Mouse (Mus musculus) MEL (cell line): ENCODE data around the gene 1700069L16Rik. TPM values are rescaled to one million over a fixed set of nuclear protein-coding genes. Genes with fewer than 3 reads are reported as not detected.

Source experiments
- DNase-seq: peaks from one replicate; pipeline ENCODE4 v3.0.0; 2011; ENCODE audit warnings: low read depth, low spot score
- H3K27ac ChIP-seq: 2 replicates; pipeline ENCODE4 v1.5.1; 2012; ENCODE audit warnings: low read depth, mild to moderate bottlenecking, control low read depth, low read length, moderate library complexity; ENCODE audit not compliant: control insufficient read depth
- H3K27me3 ChIP-seq, 2 experiments: fragments of 150-350 bp in 1 of 2; sonication (generic) in 1 of 2; 2 replicates each; pipeline ENCODE4 v1.6.1; 2012; ENCODE audit warnings: low read length in 2 of 2, mild to moderate bottlenecking in 2 of 2, improper control_type of control experiment in 1 of 2, moderate library complexity in 1 of 2; ENCODE audit not compliant: insufficient read depth in 2 of 2, control insufficient read depth in 1 of 2
- H3K36me3 ChIP-seq, 2 experiments: 2 replicates each; pipeline ENCODE4 v1.6.1; 2012 to 2014; ENCODE audit warnings: low read length in 2 of 2, improper control_type of control experiment in 1 of 2, inconsistent platforms in 1 of 2, mild to moderate bottlenecking in 1 of 2; ENCODE audit not compliant: insufficient read depth in 2 of 2, control insufficient read depth in 1 of 2
- H3K4me1 ChIP-seq, 2 experiments: fragments of 150-350 bp in 1 of 2; sonication (generic) in 1 of 2; 2 replicates each; pipeline ENCODE4 v1.6.1; 2012; ENCODE audit warnings: low read length in 2 of 2, improper control_type of control experiment in 1 of 2, mild to moderate bottlenecking in 1 of 2; ENCODE audit not compliant: insufficient read depth in 2 of 2, control insufficient read depth in 1 of 2
- H3K4me3 ChIP-seq, 2 experiments: fragments of 150-350 bp in 1 of 2; sonication (generic) in 1 of 2; 2 replicates each; pipeline ENCODE4 v1.5.1; 2012; ENCODE audit warnings: low read depth in 2 of 2, low read length in 2 of 2, mild to moderate bottlenecking in 2 of 2, moderate library complexity in 2 of 2, control low read depth in 1 of 2, improper control_type of control experiment in 1 of 2; ENCODE audit not compliant: control insufficient read depth in 1 of 2, insufficient read depth in 1 of 2
- H3K79me2 ChIP-seq: 2 replicates; pipeline ENCODE4 v1.6.1; 2012; ENCODE audit warnings: mild to moderate bottlenecking, low read length, moderate library complexity; ENCODE audit not compliant: control insufficient read depth, poor library complexity, insufficient read depth
- H3K9ac ChIP-seq: 2 replicates; pipeline ENCODE4 v1.6.1; 2012; ENCODE audit warnings: low read depth, mild to moderate bottlenecking, control low read depth, low read length, moderate library complexity; ENCODE audit not compliant: control insufficient read depth, poor library complexity, severe bottlenecking
- H3K9me3 ChIP-seq: fragments of 150-350 bp; sonication (generic); replicated peaks from 2 replicates; pipeline ENCODE4 v1.6.1; 2012; ENCODE audit warnings: mild to moderate bottlenecking, low read length, improper control_type of control experiment, moderate library complexity; ENCODE audit not compliant: insufficient read depth
- BHLHE40 ChIP-seq: IDR thresholded peaks from 2 replicates; pipeline ENCODE4 v1.6.1; 2012; ENCODE audit warnings: low read depth, mild to moderate bottlenecking, inconsistent platforms, low read length, improper control_type of control experiment, borderline replicate concordance
- CHD1 ChIP-seq: IDR thresholded peaks from 2 replicates; pipeline ENCODE4 v1.6.1; 2012; ENCODE audit warnings: low read depth, mild to moderate bottlenecking, inconsistent platforms, low read length, improper control_type of control experiment
- CHD2 ChIP-seq: IDR thresholded peaks from 2 replicates; pipeline ENCODE4 v1.6.1; 2011; ENCODE audit warnings: low read length, improper control_type of control experiment
- CTCF ChIP-seq, 3 experiments: IDR thresholded peaks in 2 of 3; conservative IDR thresholded peaks in 1 of 3; 2 replicates each; pipeline ENCODE4 v1.5.1; 2011 to 2012; ENCODE audit warnings: low read length in 3 of 3, low read depth in 2 of 3, mild to moderate bottlenecking in 2 of 3, improper control_type of control experiment in 1 of 3, inconsistent platforms in 1 of 3, mixed read lengths in 1 of 3, moderate library complexity in 1 of 3; ENCODE audit not compliant: control insufficient read depth in 1 of 3, insufficient read depth in 1 of 3, poor library complexity in 1 of 3, severe bottlenecking in 1 of 3
- ELF1 ChIP-seq: IDR thresholded peaks from 2 replicates; pipeline ENCODE4 v1.6.1; 2014; ENCODE audit warnings: low read depth, mild to moderate bottlenecking, inconsistent platforms, low read length, improper control_type of control experiment, moderate library complexity
- EP300 ChIP-seq, 2 experiments: IDR thresholded peaks; 2 replicates each; pipeline ENCODE4 v1.6.1; 2011; ENCODE audit warnings: improper control_type of control experiment in 2 of 2, low read length in 2 of 2, low read depth in 1 of 2, mild to moderate bottlenecking in 1 of 2
- ETS1 ChIP-seq: IDR thresholded peaks from 2 replicates; pipeline ENCODE4 v1.6.1; 2012; ENCODE audit warnings: low read depth, mild to moderate bottlenecking, inconsistent platforms, low read length, improper control_type of control experiment, moderate library complexity
- GABPA ChIP-seq: IDR thresholded peaks from 2 replicates; pipeline ENCODE4 v1.6.1; 2012; ENCODE audit warnings: low read depth, mild to moderate bottlenecking, inconsistent platforms, low read length, improper control_type of control experiment, moderate library complexity
- GATA1 ChIP-seq: IDR thresholded peaks from 2 replicates; pipeline ENCODE4 v1.6.1; 2011; ENCODE audit warnings: low read depth, low read length, improper control_type of control experiment
- HCFC1 ChIP-seq: IDR thresholded peaks from 2 replicates; pipeline ENCODE4 v1.6.1; 2012; ENCODE audit warnings: low read depth, mild to moderate bottlenecking, inconsistent platforms, low read length, improper control_type of control experiment, moderate library complexity
- JUND ChIP-seq: IDR thresholded peaks from 2 replicates; pipeline ENCODE4 v1.6.1; 2011; ENCODE audit warnings: low read depth, mild to moderate bottlenecking, improper control_type of control experiment, low read length
- KAT2A ChIP-seq: conservative IDR thresholded peaks from 2 replicates; pipeline ENCODE4 v1.6.1; 2012; ENCODE audit warnings: low read depth, low read length, improper control_type of control experiment, inconsistent platforms
- MAX ChIP-seq: IDR thresholded peaks from 2 replicates; pipeline ENCODE4 v1.6.1; 2011; ENCODE audit warnings: low read length, improper control_type of control experiment
- MAZ ChIP-seq: IDR thresholded peaks from 2 replicates; pipeline ENCODE4 v1.6.1; 2012; ENCODE audit warnings: low read depth, mild to moderate bottlenecking, inconsistent platforms, low read length, improper control_type of control experiment
- MEF2A ChIP-seq: IDR thresholded peaks from 2 replicates; pipeline ENCODE4 v1.6.1; 2014; ENCODE audit warnings: low read depth, mild to moderate bottlenecking, inconsistent platforms, low read length, improper control_type of control experiment; ENCODE audit not compliant: poor library complexity, insufficient replicate concordance, severe bottlenecking; ENCODE audit errors: extremely low read depth
- MXI1 ChIP-seq: IDR thresholded peaks from 2 replicates; pipeline ENCODE4 v1.6.1; 2011; ENCODE audit warnings: mild to moderate bottlenecking, low read depth, low read length, improper control_type of control experiment
- MYB ChIP-seq: IDR thresholded peaks from 2 replicates; pipeline ENCODE4 v1.6.1; 2011; ENCODE audit warnings: mild to moderate bottlenecking, low read depth, low read length, improper control_type of control experiment
- MYC ChIP-seq: IDR thresholded peaks from 2 replicates; pipeline ENCODE4 v1.6.1; 2011; ENCODE audit warnings: low read depth, mild to moderate bottlenecking, low read length, improper control_type of control experiment, moderate library complexity
- NELFE ChIP-seq: IDR thresholded peaks from 2 replicates; pipeline ENCODE4 v1.6.1; 2011; ENCODE audit warnings: low read depth, low read length, improper control_type of control experiment
- POLR2AphosphoS2 ChIP-seq: IDR thresholded peaks from 2 replicates; pipeline ENCODE4 v1.6.1; 2011; ENCODE audit warnings: low read length, improper control_type of control experiment
- POLR2AphosphoS5 ChIP-seq: IDR thresholded peaks from 2 replicates; pipeline ENCODE4 v1.6.1; 2012; ENCODE audit warnings: low read depth, borderline replicate concordance, mild to moderate bottlenecking, inconsistent platforms, low read length, moderate library complexity, mixed read lengths
- RCOR1 ChIP-seq: IDR thresholded peaks from 2 replicates; pipeline ENCODE4 v1.6.1; 2012; ENCODE audit warnings: low read depth, mild to moderate bottlenecking, inconsistent platforms, low read length, improper control_type of control experiment
- TBP ChIP-seq: IDR thresholded peaks from 2 replicates; pipeline ENCODE4 v1.8.0; 2011; ENCODE audit warnings: low read depth, low read length, improper control_type of control experiment
- TCF12 ChIP-seq: IDR thresholded peaks from 2 replicates; pipeline ENCODE4 v1.6.1; 2014; ENCODE audit warnings: low read depth, mild to moderate bottlenecking, inconsistent platforms, low read length, improper control_type of control experiment, moderate library complexity
- USF1 ChIP-seq: IDR thresholded peaks from 2 replicates; pipeline ENCODE4 v1.6.1; 2014; ENCODE audit warnings: low read depth, mild to moderate bottlenecking, inconsistent platforms, low read length, improper control_type of control experiment, moderate library complexity
- USF2 ChIP-seq, 2 experiments: IDR thresholded peaks; 2 replicates each; pipeline ENCODE4 v1.6.1; 2011 to 2012; ENCODE audit warnings: improper control_type of control experiment in 2 of 2, low read length in 2 of 2, borderline replicate concordance in 1 of 2, inconsistent platforms in 1 of 2, low read depth in 1 of 2, mild to moderate bottlenecking in 1 of 2; ENCODE audit not compliant: insufficient read depth in 1 of 2
- ZC3H11A ChIP-seq: IDR thresholded peaks from 2 replicates; pipeline ENCODE4 v1.6.1; 2012; ENCODE audit warnings: low read depth, mild to moderate bottlenecking, inconsistent platforms, low read length, improper control_type of control experiment
- ZKSCAN1 ChIP-seq: IDR thresholded peaks from 2 replicates; pipeline ENCODE4 v1.6.1; 2012; ENCODE audit warnings: low read depth, mild to moderate bottlenecking, inconsistent platforms, low read length, improper control_type of control experiment, moderate library complexity
- polyA plus RNA-seq, 2 experiments: library from polyadenylated mRNA; stranded (reverse) in 1 of 2; unstranded in 1 of 2; fragments of >175 nt in 1 of 2; fragments of >200 nt in 1 of 2; gene quantifications; 2 replicates each; pipeline versions ENCODE4 v1.2.1 to v1.2.4; 2012; ENCODE audit warnings: low replicate concordance in 2 of 2, low read depth in 1 of 2; ENCODE audit not compliant: insufficient read length in 2 of 2, insufficient read depth in 1 of 2, missing spikeins in 1 of 2
- total RNA-seq: library from RNA; depleted of rRNA; stranded (reverse); fragments of 300-350 nt; gene quantifications from 2 replicates; pipeline ENCODE4 v1.2.3, GENCODE M21; 2012

The 1700069L16Rik gene
- total and polyA plus RNA-seq, 3 experiments: not detected

GRCm38 (mm10) chr5:113736113-113736502 lies 11.5 kb upstream of the 1700069L16Rik start:
- Histone ChIP-seq H3K4me1 (peaks cover 0 to 14% of the 10 kb centered on the region in 2 experiments; a peak in 1 of 4 replicates), H3K9me3 (no peaks in the 10 kb centered on the region), H3K27ac (peak overlapping the region; percentile 82), H3K36me3 (no peaks in the 10 kb centered on the region; a peak in 1 of 4 replicates), H3K79me2 (no peaks in the 10 kb centered on the region; the same call in 1 of the 2 replicates), H3K9ac (peak overlapping the region; percentile 78), H3K27me3 (no peaks in the 10 kb centered on the region), H3K4me3 (peak overlapping the region; percentile 85 to 89)
- TF ChIP-seq ZKSCAN1 (no peak), CTCF (IDR thresholded peaks at IDR 0.05 in 2 of 3, conservative IDR thresholded peaks at IDR 0.05 in 1 of 3; ENCODE audit: control insufficient read depth in 1 of 3, insufficient read depth in 1 of 3, low read depth in 2 of 3, low read length in 3 of 3, poor library complexity in 1 of 3, severe bottlenecking in 1 of 3) (no peak), ETS1 (no peak), MYC (no peak), BHLHE40 (no peak), RCOR1 (no peak), TBP (no peak), USF1 (no peak), MYB (no peak), GABPA (no peak), ZC3H11A (no peak), MAZ (no peak), MXI1 (no peak), POLR2AphosphoS5 (no peak), CHD2 (no peak), USF2 (IDR thresholded peaks at IDR 0.05; ENCODE audit: borderline replicate concordance in 1 of 2, insufficient read depth in 1 of 2, low read depth in 1 of 2, low read length in 2 of 2) (no peak), TCF12 (no peak)
- no peak for DNase-seq

GRCm38 (mm10) chr5:113735345-113736112 lies 11.0 kb upstream of the 1700069L16Rik start, which contains the start of gene Ficd:
TSS of gene Ficd (plus strand) at chr5:113735803.
- Histone ChIP-seq H3K79me2 (no peaks in the 10 kb centered on the region; the same call in 1 of the 2 replicates), H3K4me3 (peak within 1 kb of the TSS; percentile 85 to 89), H3K4me1 (peaks cover 0 to 14% of the 10 kb centered on the region in 2 experiments; a peak in 1 of 4 replicates), H3K9me3 (no peaks in the 10 kb centered on the region), H3K9ac (peak within 1 kb of the TSS; percentile 78), H3K27me3 (no peaks in the 10 kb centered on the region), H3K36me3 (no peaks in the 10 kb centered on the region; a peak in 1 of 4 replicates), H3K27ac (peak within 1 kb of the TSS; percentile 82)
- DNase-seq: peak; percentile 98
- TF ChIP-seq MAX (peak; percentile 29), NELFE (peak; percentile 88), MYB (no peak), MEF2A (no peak), POLR2AphosphoS2 (peak; percentile 83; the same call in 1 of the 2 replicates), ZKSCAN1 (no peak), USF1 (no peak), EP300 (IDR thresholded peaks at IDR 0.05; ENCODE audit: low read depth in 1 of 2, low read length in 2 of 2) (0 out of 4 replicates have a peak, but pooled peaks of 1 of the 2 experiments have one; percentile 20), CHD1 (no peak), GABPA (no peak), JUND (no peak), USF2 (IDR thresholded peaks at IDR 0.05; ENCODE audit: borderline replicate concordance in 1 of 2, insufficient read depth in 1 of 2, low read depth in 1 of 2, low read length in 2 of 2) (no peak), CTCF (IDR thresholded peaks at IDR 0.05 in 2 of 3, conservative IDR thresholded peaks at IDR 0.05 in 1 of 3; ENCODE audit: control insufficient read depth in 1 of 3, insufficient read depth in 1 of 3, low read depth in 2 of 3, low read length in 3 of 3, poor library complexity in 1 of 3, severe bottlenecking in 1 of 3) (no peak), ELF1 (peak; percentile 99), HCFC1 (peak; percentile 78), BHLHE40 (no peak), GATA1 (no peak), TBP (0 out of 2 replicates have a peak, but pooled peaks have one; percentile 39), RCOR1 (no peak), KAT2A (no peak; the same call in 1 of the 2 replicates)
